Mouse (Mus musculus) liver, postnatal 0 days (tissue): ENCODE measurements around the gene Dcaf7. TPM values are rescaled to one million over a fixed set of nuclear protein-coding genes. Genes with fewer than 3 reads are reported as not detected.

Source experiments
- ATAC-seq: fragments of 200-750 bp; cut with Nextera tagmentation; 2 replicates; pipeline ENCODE4 v1.8.0; 2017; ENCODE audit warnings: mild to moderate bottlenecking, moderate library complexity
- DNase-seq: peaks from one replicate; pipeline ENCODE4 v3.0.0-alpha.2; 2016
- H3K27ac ChIP-seq: fragments of 300-500 bp; sonication (generic); 2 replicates; pipeline ENCODE4 v1.5.1; 2014; ENCODE audit warnings: antibody characterized with exemption, moderate library complexity, mild to moderate bottlenecking, low read depth
- H3K27me3 ChIP-seq: fragments of 300-500 bp; sonication (generic); 2 replicates; pipeline ENCODE4 v1.6.1; 2014; ENCODE audit warnings: low read length, control low read depth, mixed read lengths; ENCODE audit not compliant: insufficient read depth
- H3K36me3 ChIP-seq: fragments of 300-500 bp; sonication (generic); replicated peaks from 2 replicates; pipeline ENCODE4 v1.6.1; 2014; ENCODE audit warnings: mild to moderate bottlenecking, control low read depth, low read length, moderate library complexity, mixed read lengths; ENCODE audit not compliant: insufficient read depth
- H3K4me1 ChIP-seq: fragments of 300-500 bp; sonication (generic); 2 replicates; pipeline ENCODE4 v1.6.1; 2014; ENCODE audit warnings: antibody characterized with exemption, mild to moderate bottlenecking, control low read depth; ENCODE audit not compliant: insufficient read depth
- H3K4me2 ChIP-seq: fragments of 300-500 bp; sonication (generic); 2 replicates; pipeline ENCODE4 v1.6.1; 2014; ENCODE audit warnings: low read depth, mild to moderate bottlenecking, low read length, moderate library complexity, mixed read lengths
- H3K4me3 ChIP-seq: fragments of 300-500 bp; sonication (generic); 2 replicates; pipeline ENCODE4 v1.5.1; 2014; ENCODE audit warnings: low read depth, low read length
- H3K9ac ChIP-seq: fragments of 300-500 bp; sonication (generic); replicated peaks from 2 replicates; pipeline ENCODE4 v1.6.1; 2014; ENCODE audit warnings: mild to moderate bottlenecking, moderate library complexity
- H3K9me3 ChIP-seq: fragments of 300-500 bp; sonication (generic); 2 replicates; pipeline ENCODE4 v1.6.1; 2016; ENCODE audit warnings: mild to moderate bottlenecking, control low read depth, low read length, mixed read lengths
- CTCF ChIP-seq: sonication (generic); IDR thresholded peaks from 2 replicates; pipeline ENCODE4 v1.5.1; 2016; ENCODE audit warnings: antibody characterized with exemption, low read depth
- EP300 ChIP-seq: IDR thresholded peaks from 2 replicates; pipeline ENCODE4 v1.6.1; 2016; ENCODE audit warnings: antibody characterized with exemption, low read depth, mild to moderate bottlenecking
- WGBS: fragments of 180-500 bp; shearing (Covaris S2); extraction: QIAGEN DNeasy Blood & Tissue Kit; methylation state at CpG from one replicate; pipeline ENCODE4 v1.1.7; 2014; ENCODE audit not compliant: insufficient replicate concordance; 5-methylcytosine and 5-hydroxymethylcytosine counted together
- polyA plus RNA-seq: library from polyadenylated mRNA; unstranded; fragments of >200 nt; fragmentation: Nextera tagmentation; extraction: Ambion mirVana; gene quantifications from 2 replicates; pipeline ENCODE4 v1.2.1, GENCODE M21; 2015

Gene Dcaf7
- polyA plus RNA-seq, 1 experiment from 2014 or later = 20.6 TPM

DNA sequence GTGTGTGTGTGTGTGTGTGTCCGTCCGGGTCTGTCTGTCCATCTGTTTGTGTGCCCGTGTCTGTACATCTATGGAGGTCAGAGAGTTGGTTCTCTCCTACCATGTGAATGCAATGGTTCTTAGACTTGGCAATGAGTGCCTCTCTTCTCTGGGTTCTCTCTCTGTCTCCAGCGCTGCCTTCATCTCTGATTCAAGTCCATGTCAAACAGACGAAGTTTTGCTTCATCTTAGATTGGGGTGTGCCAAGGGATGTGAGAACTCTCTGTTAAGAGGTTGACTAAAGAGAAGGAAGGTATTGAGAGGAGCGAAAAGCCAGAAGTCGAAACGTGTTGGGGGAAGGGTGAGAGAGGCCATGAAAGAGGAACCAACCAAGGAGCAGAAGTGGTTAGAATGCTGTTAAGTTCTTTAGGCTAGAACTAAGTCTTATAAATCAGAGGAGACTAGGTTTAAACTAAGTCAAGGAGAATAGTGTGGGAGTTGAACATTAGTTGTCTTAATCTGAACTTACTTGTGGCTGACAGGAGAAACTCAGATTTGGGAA lies 69.4 kb downstream of the Dcaf7 start:
- H3K36me3 ChIP-seq = peaks cover 8% of the 10 kb centered on the region; the same call in 1 of the 2 replicates
- WGBS = 41% methylated on average over 8 of the region's 8 CpGs
- no peak overlapping the region for H3K4me3 ChIP-seq
- peak overlapping the region; percentile 37; the same call in 1 of the 2 replicates for H3K27ac ChIP-seq
- ATAC-seq (peak; percentile 33; the same call in 1 of the 2 replicates), DNase-seq (peak; percentile 26)
- no peaks in the 10 kb centered on the region for H3K27me3 ChIP-seq
- no peak overlapping the region for H3K4me2 ChIP-seq
- no peaks in the 10 kb centered on the region for H3K9me3 ChIP-seq
- no peak overlapping the region for H3K9ac ChIP-seq
- no peaks in the 10 kb centered on the region for H3K4me1 ChIP-seq
- TF ChIP-seq EP300 = no peak
- TF ChIP-seq CTCF = no peak

Other genes starting within 250 kb of the Dcaf7 start
- gene Cyb561, start 83.5 kb upstream of the Dcaf7 start, polyA plus RNA-seq = 0.89 and 0.96 TPM in 2 replicates
- gene Ace, start 68.9 kb upstream of the Dcaf7 start, polyA plus RNA-seq = 0.07 and 0.09 TPM in 2 replicates
- not detected in 2 replicates for gene Ace3, start 42.2 kb upstream of the Dcaf7 start, polyA plus RNA-seq
- 0.02 TPM in 1 of 2 replicates, not detected in the other for gene Kcnh6, start 28.7 kb upstream of the Dcaf7 start, polyA plus RNA-seq
- gene Taco1, start 29.2 kb downstream of the Dcaf7 start, polyA plus RNA-seq = 5.5 and 5.6 TPM in 2 replicates
- 4.6 and 4.7 TPM in 2 replicates for gene Map3k3, start 47.7 kb downstream of the Dcaf7 start, polyA plus RNA-seq
- gene Gm10840, start 124.0 kb downstream of the Dcaf7 start, polyA plus RNA-seq = not detected in 2 replicates
- gene Limd2, start 124.0 kb downstream of the Dcaf7 start, polyA plus RNA-seq = 77.5 and 77.7 TPM in 2 replicates
- gene Strada, start 165.3 kb downstream of the Dcaf7 start, polyA plus RNA-seq = 4.6 and 4.9 TPM in 2 replicates
- gene Ccdc47, start 179.5 kb downstream of the Dcaf7 start, polyA plus RNA-seq = 33.4 and 34.6 TPM in 2 replicates
- gene Ddx42, start 180.1 kb downstream of the Dcaf7 start, polyA plus RNA-seq = 15.9 and 17.8 TPM in 2 replicates
- gene Ftsj3, start 219.2 kb downstream of the Dcaf7 start, polyA plus RNA-seq = 21.9 and 22.5 TPM in 2 replicates
- 87.0 and 88.8 TPM in 2 replicates for gene Psmc5, start 219.3 kb downstream of the Dcaf7 start, polyA plus RNA-seq
- 16.4 and 19.5 TPM in 2 replicates for gene Smarcd2, start 236.1 kb downstream of the Dcaf7 start, polyA plus RNA-seq
- gene Tcam1, start 239.8 kb downstream of the Dcaf7 start, polyA plus RNA-seq = 0.07 and 0.09 TPM in 2 replicates